Mouse (Mus musculus) forebrain, embryonic 14.5 days (tissue): ENCODE data around the gene Lce1g. TPM values are rescaled to one million over a fixed set of nuclear protein-coding genes. Genes with fewer than 3 reads are reported as not detected.

Source experiments
- ATAC-seq: fragments of 200-750 bp; cut with Nextera tagmentation; 2 replicates; pipeline ENCODE4 v1.8.0; 2017; ENCODE audit warnings: mild to moderate bottlenecking, moderate library complexity
- DNase-seq: peaks from one replicate; pipeline ENCODE4 v3.0.0-alpha.2; 2015; ENCODE audit warnings: low spot score
- H3K27ac ChIP-seq: fragments of 300-500 bp; sonication (generic); 2 replicates; pipeline ENCODE4 v1.5.1; 2014; ENCODE audit warnings: low read depth, mild to moderate bottlenecking, control low read depth, low read length, moderate library complexity
- H3K27me3 ChIP-seq: fragments of 300-500 bp; sonication (generic); replicated peaks from 2 replicates; pipeline ENCODE4 v1.6.1; 2014; ENCODE audit warnings: low read length, control low read depth, mixed read lengths; ENCODE audit not compliant: control insufficient read depth, insufficient read depth
- H3K36me3 ChIP-seq: fragments of 300-500 bp; sonication (generic); 2 replicates; pipeline ENCODE4 v1.6.1; 2014; ENCODE audit warnings: low read length, control low read depth; ENCODE audit not compliant: control insufficient read depth, insufficient read depth
- H3K4me1 ChIP-seq: fragments of 300-500 bp; sonication (generic); 2 replicates; pipeline ENCODE4 v1.6.1; 2014; ENCODE audit warnings: antibody characterized with exemption, low read length, control low read depth; ENCODE audit not compliant: control insufficient read depth, insufficient read depth
- H3K4me2 ChIP-seq: fragments of 300-500 bp; sonication (generic); 2 replicates; pipeline ENCODE4 v1.6.1; 2014; ENCODE audit warnings: mild to moderate bottlenecking, control low read depth, low read length
- H3K4me3 ChIP-seq: fragments of 300-500 bp; sonication (generic); 2 replicates; pipeline ENCODE4 v1.5.1; 2014; ENCODE audit warnings: low read depth, low read length, control low read depth
- H3K9ac ChIP-seq: fragments of 300-500 bp; sonication (generic); 2 replicates; pipeline ENCODE4 v1.6.1; 2014; ENCODE audit warnings: mild to moderate bottlenecking, low read length, control low read depth, moderate library complexity
- H3K9me3 ChIP-seq: fragments of 300-500 bp; sonication (generic); replicated peaks from 2 replicates; pipeline ENCODE4 v1.6.1; 2016; ENCODE audit warnings: low read length, control low read depth, mixed read lengths; ENCODE audit not compliant: control insufficient read depth
- WGBS: fragments of 180-500 bp; shearing (Covaris S2); extraction: QIAGEN DNeasy Blood & Tissue Kit; methylation state at CpG from one replicate; pipeline ENCODE4 v1.1.7; 2014; 5-methylcytosine and 5-hydroxymethylcytosine counted together
- polyA plus RNA-seq: library from polyadenylated mRNA; unstranded; fragments of >200 nt; fragmentation: Nextera tagmentation; extraction: Ambion mirVana; gene quantifications from 2 replicates; pipeline ENCODE4 v1.2.1, GENCODE M21; 2014

The Lce1g gene
- not detected in 2 replicates for polyA plus RNA-seq

GRCm38 (mm10) chr3:92752238-92752637, at the start of gene Lce1g:
TSS of gene Lce1g (minus strand) at chr3:92752338.
- no peaks in the 10 kb centered on the region for H3K9me3 ChIP-seq
- H3K36me3 ChIP-seq, result no peaks in the 10 kb centered on the region
- no peak within 1 kb of the TSS for H3K4me2 ChIP-seq
- H3K4me1 ChIP-seq, result no peaks in the 10 kb centered on the region
- ATAC-seq, result no peak
- WGBS, result 86% methylated on average over 1 of the region's 1 CpGs
- no peaks in the 10 kb centered on the region for H3K27me3 ChIP-seq
- no peak within 1 kb of the TSS for H3K27ac ChIP-seq
- no peak for DNase-seq
- H3K9ac ChIP-seq, result no peak within 1 kb of the TSS
- H3K4me3 ChIP-seq, result no peak within 1 kb of the TSS

GRCm38 (mm10) chr3:92790414-92790813, 38.3 kb upstream of the Lce1g start, which contains the start of gene Lce1j:
TSS of gene Lce1j (minus strand) at chr3:92790514.
- H3K36me3 ChIP-seq, result no peaks in the 10 kb centered on the region
- 96% methylated on average over 1 of the region's 1 CpGs for WGBS
- no peak within 1 kb of the TSS for H3K27ac ChIP-seq
- no peak within 1 kb of the TSS for H3K9ac ChIP-seq
- H3K4me3 ChIP-seq, result no peak within 1 kb of the TSS
- ATAC-seq (no peak), DNase-seq (no peak)
- no peaks in the 10 kb centered on the region for H3K4me1 ChIP-seq
- no peak within 1 kb of the TSS for H3K4me2 ChIP-seq
- H3K9me3 ChIP-seq, result no peaks in the 10 kb centered on the region
- no peaks in the 10 kb centered on the region for H3K27me3 ChIP-seq

DNA sequence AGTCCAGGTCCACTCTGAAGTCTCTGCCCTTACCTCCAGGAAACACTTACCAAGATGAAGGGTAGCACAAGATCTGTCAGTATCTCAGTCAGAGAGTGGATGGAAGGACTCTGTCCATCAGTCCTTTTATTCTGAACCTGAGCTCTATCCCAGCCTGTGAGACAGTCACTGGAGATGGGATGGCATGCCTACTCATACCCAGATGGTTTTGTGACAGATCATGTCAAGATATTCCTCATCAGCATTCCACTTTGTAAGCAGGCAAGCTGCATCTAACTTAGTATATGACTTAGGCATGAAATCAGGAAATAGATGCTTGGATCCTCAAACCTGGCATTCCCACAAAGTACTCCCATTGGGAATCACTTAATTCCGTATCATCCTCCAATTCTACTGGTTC, 26.7 kb upstream of the Lce1g start, which contains the start of gene Lce1i:
Gene Lce1i, minus strand, starts transcription at position 101 of the 400 bp plus-strand sequence.
- WGBS, result 88% methylated on average over 1 of the region's 1 CpGs
- H3K4me1 ChIP-seq, result no peaks in the 10 kb centered on the region
- ATAC-seq (no peak), DNase-seq (no peak)
- H3K9ac ChIP-seq, result no peak within 1 kb of the TSS
- no peaks in the 10 kb centered on the region for H3K27me3 ChIP-seq
- no peaks in the 10 kb centered on the region for H3K36me3 ChIP-seq
- no peak within 1 kb of the TSS for H3K4me3 ChIP-seq
- H3K9me3 ChIP-seq, result no peaks in the 10 kb centered on the region
- H3K27ac ChIP-seq, result no peak within 1 kb of the TSS
- no peak within 1 kb of the TSS for H3K4me2 ChIP-seq

DNA sequence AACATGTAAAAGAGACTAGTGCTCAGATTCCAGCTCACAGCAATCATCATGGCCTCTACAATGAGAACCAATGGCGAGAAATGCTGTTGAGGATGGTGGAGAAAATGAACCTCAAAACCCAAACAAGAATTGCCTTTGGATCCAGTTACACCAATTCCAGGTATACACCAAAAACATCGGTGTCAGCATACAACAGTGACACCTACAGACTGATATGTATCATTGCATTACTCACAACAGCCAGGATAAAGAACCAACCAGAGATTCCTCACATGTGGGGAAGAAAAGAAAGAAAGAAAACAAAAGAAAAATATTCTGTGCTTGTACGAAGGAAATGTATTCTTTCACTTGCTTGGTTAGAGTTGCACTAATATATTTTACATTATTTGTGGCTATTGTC, 19.4 kb upstream of the Lce1g start:
- 23% methylated on average over 3 of the region's 3 CpGs for WGBS
- H3K36me3 ChIP-seq, result no peaks in the 10 kb centered on the region
- DNase-seq (peak; percentile 20), ATAC-seq (no peak)
- no peaks in the 10 kb centered on the region for H3K9me3 ChIP-seq
- H3K9ac ChIP-seq, result no peak overlapping the region
- no peaks in the 10 kb centered on the region for H3K4me1 ChIP-seq
- no peak overlapping the region for H3K4me2 ChIP-seq
- H3K27ac ChIP-seq, result no peak overlapping the region
- H3K27me3 ChIP-seq, result no peaks in the 10 kb centered on the region
- H3K4me3 ChIP-seq, result no peak overlapping the region

DNA sequence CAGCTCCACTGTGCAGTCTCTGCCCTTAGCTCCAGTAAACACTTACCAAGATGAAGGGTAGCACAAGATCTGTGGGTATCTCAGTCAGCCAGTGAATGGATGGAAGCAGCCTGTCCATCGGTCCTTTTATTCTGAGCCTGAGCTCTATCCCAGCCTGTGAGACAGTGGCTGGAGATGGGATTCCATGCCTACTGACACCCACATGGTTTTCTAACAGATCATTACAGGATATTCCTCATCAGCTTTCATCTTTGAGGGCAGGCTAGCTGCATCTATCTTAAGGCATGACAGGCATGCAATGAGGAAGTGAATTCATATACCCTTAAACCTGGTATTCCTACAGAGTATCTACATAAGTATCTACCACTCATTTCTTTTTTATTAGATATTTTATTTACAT, 12.8 kb upstream of the Lce1g start, which contains the start of gene Lce1h:
Gene Lce1h, minus strand, starts transcription at position 101 of the 400 bp plus-strand sequence.
- no peak within 1 kb of the TSS for H3K27ac ChIP-seq
- H3K9me3 ChIP-seq, result no peaks in the 10 kb centered on the region
- no peak within 1 kb of the TSS for H3K4me2 ChIP-seq
- H3K36me3 ChIP-seq, result no peaks in the 10 kb centered on the region
- no peak within 1 kb of the TSS for H3K9ac ChIP-seq
- H3K4me3 ChIP-seq, result no peak within 1 kb of the TSS
- 93% methylated on average over 1 of the region's 1 CpGs for WGBS
- no peaks in the 10 kb centered on the region for H3K27me3 ChIP-seq
- no peak for DNase-seq
- H3K4me1 ChIP-seq, result no peaks in the 10 kb centered on the region
- no peak for ATAC-seq

- H3K9ac ChIP-seq, result no peak overlapping the region
- no peak overlapping the region for H3K4me2 ChIP-seq
- H3K4me3 ChIP-seq, result no peak overlapping the region
- ATAC-seq (no peak), DNase-seq (peak; percentile 1)
- H3K9me3 ChIP-seq, result no peaks in the 10 kb centered on the region
- 47% methylated on average over 3 of the region's 3 CpGs for WGBS
- H3K27ac ChIP-seq, result no peak overlapping the region
- H3K27me3 ChIP-seq, result no peaks in the 10 kb centered on the region
- H3K36me3 ChIP-seq, result no peaks in the 10 kb centered on the region
- H3K4me1 ChIP-seq, result no peaks in the 10 kb centered on the region
Measured at GRCm38 (mm10) chr3:92753197-92753596, 1.1 kb upstream of the Lce1g start.

DNA sequence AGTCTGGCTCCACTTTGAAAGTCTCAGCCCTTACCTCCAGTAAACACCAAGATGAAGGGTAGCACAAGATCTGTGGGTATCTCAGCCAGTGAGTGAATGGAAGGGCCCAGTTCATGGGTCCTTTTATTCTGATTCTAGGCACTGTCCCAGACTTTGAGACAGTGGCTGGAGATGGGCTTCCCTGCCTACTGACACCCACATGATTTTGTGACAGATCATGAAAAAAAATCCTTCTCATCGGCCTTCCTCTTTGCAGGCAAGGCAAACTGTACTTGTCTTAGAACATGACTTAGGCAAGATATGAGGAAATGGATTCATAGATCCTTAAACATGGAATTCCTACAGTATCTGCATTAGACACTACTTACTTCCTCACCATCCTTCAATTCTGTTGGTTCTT, 13.1 kb downstream of the Lce1g start, which contains the start of gene Gm38119:
Gene Gm38119, minus strand, starts transcription at position 101 of the 400 bp plus-strand sequence.
- WGBS, result 85% methylated on average over 1 of the region's 1 CpGs
- Histone ChIP-seq H3K27me3 (no peaks in the 10 kb centered on the region), H3K4me3 (no peak within 1 kb of the TSS), H3K27ac (no peak within 1 kb of the TSS), H3K4me2 (no peak within 1 kb of the TSS), H3K9ac (no peak within 1 kb of the TSS), H3K9me3 (no peaks in the 10 kb centered on the region), H3K4me1 (no peaks in the 10 kb centered on the region), H3K36me3 (no peaks in the 10 kb centered on the region)
- ATAC-seq (no peak), DNase-seq (no peak)

GRCm38 (mm10) chr3:92722631-92723030, 29.5 kb downstream of the Lce1g start:
- Histone ChIP-seq H3K27me3 (no peaks in the 10 kb centered on the region), H3K4me1 (no peaks in the 10 kb centered on the region), H3K9me3 (no peaks in the 10 kb centered on the region), H3K9ac (no peak overlapping the region), H3K27ac (no peak overlapping the region), H3K36me3 (no peaks in the 10 kb centered on the region), H3K4me3 (no peak overlapping the region), H3K4me2 (no peak overlapping the region)
- DNase-seq (no peak), ATAC-seq (no peak)
- 91% methylated on average over 5 of the region's 5 CpGs for WGBS

DNA sequence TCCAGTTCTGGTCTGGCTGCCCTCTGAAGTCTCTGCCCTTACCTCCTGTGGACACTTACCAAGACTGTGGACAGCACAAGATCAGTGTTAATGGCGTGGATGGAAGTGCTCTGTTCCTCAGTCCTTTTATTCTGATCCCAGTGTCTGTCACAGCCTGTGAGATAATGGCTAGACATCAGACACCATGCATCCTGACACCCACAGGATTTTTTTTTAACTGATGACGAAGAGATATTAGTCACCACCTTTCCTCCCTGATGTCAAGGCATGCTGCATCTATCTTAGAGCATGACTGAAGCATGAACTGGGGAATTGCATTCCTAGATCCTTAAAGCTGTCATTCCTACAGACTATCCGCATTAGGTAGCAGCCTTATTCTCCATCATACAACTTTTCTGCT, 31.9 kb downstream of the Lce1g start, which contains the start of gene Lce1f:
Gene Lce1f, minus strand, starts transcription at position 101 of the 400 bp plus-strand sequence.
- no peak for DNase-seq
- Histone ChIP-seq H3K4me2 (no peak within 1 kb of the TSS), H3K9ac (no peak within 1 kb of the TSS), H3K36me3 (no peaks in the 10 kb centered on the region), H3K4me3 (no peak within 1 kb of the TSS), H3K9me3 (no peaks in the 10 kb centered on the region), H3K27ac (no peak within 1 kb of the TSS), H3K27me3 (no peaks in the 10 kb centered on the region), H3K4me1 (no peaks in the 10 kb centered on the region)
- no peak for ATAC-seq
- 85% methylated on average over 3 of the region's 3 CpGs for whole genome bisulfite sequencing
